Mouse (Mus musculus): ENCODE results near the gene Casp14.

- TF ChIP-seq CTCF (IDR thresholded peaks at IDR 0.05; ENCODE audit: borderline replicate concordance, extremely low read depth, insufficient read depth, insufficient read length) = no peak
- no peak for TF ChIP-seq POLR2A (IDR thresholded peaks at IDR 0.05; ENCODE audit: borderline replicate concordance, extremely low read depth, insufficient read depth, insufficient read length, poor library complexity, severe bottlenecking)
Observed at GRCm38 (mm10) chr10:78747035-78747721, 29.1 kb upstream of the Casp14 start.
